Mouse (Mus musculus): ENCODE results near the gene Cep41.

Cep41 gene

GRCm38 (mm10) chr6:30711365-30711763, 17.8 kb upstream of the Cep41 start:
- in situ Hi-C loops (cut with MboI, MseI) = no loop called here

DNA sequence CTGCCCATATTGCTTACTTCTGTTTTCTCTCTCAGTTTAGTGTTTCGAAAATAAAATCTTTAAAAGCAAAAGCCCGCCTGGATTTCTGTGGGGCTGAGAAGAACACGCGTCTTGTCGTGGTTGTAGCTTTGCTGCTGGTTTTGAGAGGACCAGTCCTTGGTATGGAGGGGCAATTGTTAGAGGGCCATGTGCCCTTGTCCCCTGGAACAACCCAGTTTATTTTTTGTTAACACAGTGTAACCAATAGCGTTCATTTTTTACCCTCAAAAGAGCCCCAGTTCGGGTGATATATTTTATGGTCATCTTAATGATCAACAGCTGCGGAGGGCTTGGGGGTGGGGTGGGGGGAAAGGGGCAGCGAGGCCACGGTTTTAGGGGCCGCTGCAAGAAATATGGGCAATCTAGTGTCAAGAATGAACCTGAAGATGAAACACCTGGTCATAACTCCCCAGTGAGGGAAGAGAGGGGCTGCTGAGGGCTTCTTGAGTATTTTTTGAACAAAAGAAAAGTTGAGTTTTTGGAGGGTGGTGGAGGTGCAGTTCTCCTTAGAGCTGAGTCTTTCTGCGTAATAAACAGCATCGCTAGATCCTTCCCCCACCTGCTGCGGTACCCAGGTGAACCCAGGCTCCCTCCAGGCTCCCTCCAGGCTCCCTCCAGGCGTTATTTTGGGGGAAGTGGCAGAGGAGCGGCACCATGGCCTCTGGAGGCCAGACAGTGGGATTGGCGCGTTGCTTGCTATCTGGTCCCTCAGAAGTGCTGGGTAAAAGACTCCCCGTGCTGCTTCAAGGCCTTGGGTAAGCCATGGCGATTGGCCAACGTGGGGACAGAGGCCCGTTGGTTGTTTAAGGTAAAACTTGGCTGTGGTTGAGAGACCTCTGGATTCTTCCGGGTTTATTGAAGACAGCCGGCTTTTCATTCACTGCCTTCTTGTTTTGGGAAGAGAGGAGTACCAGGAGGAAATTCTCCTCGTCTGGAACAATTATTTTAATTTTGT, 17.1 kb upstream of the Cep41 start:
- in situ Hi-C loops (cut with MboI, MseI) = no loop called here

- in situ Hi-C loops (cut with MboI, MseI) = no loop called here
Observed at GRCm38 (mm10) chr6:30709115-30709514, 15.6 kb upstream of the Cep41 start.

GRCm38 (mm10) chr6:30703977-30704602, 10.5 kb upstream of the Cep41 start:
- in situ Hi-C loops (cut with MboI, MseI) = no loop called here

GRCm38 (mm10) chr6:30703476-30703875, 9.9 kb upstream of the Cep41 start:
- in situ Hi-C loops (cut with MboI, MseI) = no loop called here

DNA sequence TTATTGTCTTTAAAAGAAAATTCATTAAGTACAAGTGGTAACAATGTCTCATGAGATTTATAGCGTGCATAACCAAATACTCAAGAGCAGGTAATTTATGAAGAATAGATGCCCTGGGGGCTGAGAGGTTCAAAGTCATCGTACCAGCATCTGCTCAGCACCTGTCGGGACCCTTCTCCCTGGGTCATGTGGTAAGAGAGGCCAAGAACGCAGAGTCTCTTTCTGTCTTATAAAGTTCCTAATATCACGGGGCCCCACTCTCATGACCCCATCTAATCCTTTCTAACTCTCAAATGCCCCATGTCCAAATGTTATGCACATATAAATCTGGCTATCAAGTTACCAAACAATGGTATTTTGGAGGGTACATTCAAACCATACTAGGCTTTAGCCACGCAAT, 9.3 kb upstream of the Cep41 start:
- in situ Hi-C loops (cut with MboI, MseI) = no loop called here

- in situ Hi-C loops (cut with MboI, MseI) = no loop called here
Observed at GRCm38 (mm10) chr6:30700182-30700581, 6.6 kb upstream of the Cep41 start.

DNA sequence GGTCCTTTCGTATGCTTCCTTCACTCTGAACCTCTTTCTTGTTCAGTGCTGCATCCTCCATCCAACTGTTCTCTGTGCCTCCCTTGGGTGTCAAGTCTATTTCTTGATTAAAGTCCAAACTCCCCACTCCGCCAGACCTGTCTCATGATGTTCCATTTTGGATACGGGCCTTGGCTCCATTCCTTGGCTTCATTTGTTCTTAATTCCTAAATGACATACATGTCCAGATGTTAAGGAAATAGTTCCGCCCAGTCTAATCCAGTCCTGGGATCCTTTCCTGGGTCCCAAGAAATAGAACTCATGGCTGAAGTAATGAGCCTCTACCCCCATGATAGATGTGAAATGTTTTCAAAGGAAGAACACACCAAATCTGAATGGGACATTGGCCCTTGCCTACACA, 4.5 kb upstream of the Cep41 start:
- in situ Hi-C loops (cut with MboI, MseI) = loop anchor here (10.0 kb wide), 1 partner anchor 457 kb away; no protein-coding TSS in a partner anchor

- in situ Hi-C loops (cut with MboI, MseI) = loop anchor here (10.0 kb wide), 1 partner anchor 457 kb away; no protein-coding TSS in a partner anchor
Observed at GRCm38 (mm10) chr6:30697464-30697863, 3.9 kb upstream of the Cep41 start.

DNA sequence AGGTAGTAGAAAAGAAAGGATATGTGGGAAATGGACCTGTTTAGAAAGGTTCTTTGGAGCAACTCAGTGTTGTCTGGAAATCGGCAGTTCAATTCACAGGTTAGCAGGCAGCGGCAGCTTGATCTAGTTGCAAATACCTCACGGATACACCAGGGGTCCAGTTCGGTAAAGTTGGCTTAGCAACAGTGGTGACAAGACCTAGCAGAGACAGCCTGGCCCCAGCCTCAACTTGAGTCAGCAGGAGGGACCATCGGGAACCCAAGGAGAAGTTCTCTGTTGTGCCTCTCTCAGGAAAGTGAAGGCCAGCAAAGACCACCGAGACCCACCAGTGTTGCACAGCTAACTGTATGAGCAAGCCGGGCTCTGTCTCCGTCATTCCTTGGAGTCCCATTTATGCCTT, 1.6 kb upstream of the Cep41 start:
- in situ Hi-C loops (cut with MboI, MseI) = loop anchor here (10.0 kb wide), 1 partner anchor 460 kb away; no protein-coding TSS in a partner anchor

- in situ Hi-C loops (cut with MboI, MseI) = loop anchor here (10.0 kb wide), 1 partner anchor 461 kb away; no protein-coding TSS in a partner anchor
Observed at GRCm38 (mm10) chr6:30694209-30694608, 660 bp upstream of the Cep41 start.

- in situ Hi-C loops (cut with MboI, MseI) = loop anchor here (10.0 kb wide), 1 partner anchor 462 kb away; no protein-coding TSS in a partner anchor
Observed at GRCm38 (mm10) chr6:30692826-30693225, 723 bp downstream of the Cep41 start.

DNA sequence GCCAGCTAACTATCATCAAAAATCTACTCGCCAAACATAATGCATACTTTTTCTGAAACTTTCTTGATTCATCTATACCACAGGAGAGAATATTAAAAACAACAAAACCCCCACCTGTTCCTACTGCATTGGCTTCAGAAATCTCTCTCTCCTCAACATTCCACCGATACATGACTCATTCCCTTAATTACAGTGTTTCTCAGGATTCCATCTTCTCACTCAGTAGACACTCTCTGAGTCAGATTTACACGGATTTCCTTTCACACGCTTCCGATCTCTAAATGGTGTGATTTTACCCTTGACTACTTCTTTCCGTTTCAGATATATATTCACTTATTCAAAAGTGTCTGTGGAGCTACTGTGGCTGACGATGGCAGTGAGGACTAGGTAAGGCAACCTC, 6.4 kb downstream of the Cep41 start:
- in situ Hi-C loops (cut with MboI, MseI) = no loop called here

GRCm38 (mm10) chr6:30684570-30684969, 9.0 kb downstream of the Cep41 start:
- in situ Hi-C loops (cut with MboI, MseI) = no loop called here

DNA sequence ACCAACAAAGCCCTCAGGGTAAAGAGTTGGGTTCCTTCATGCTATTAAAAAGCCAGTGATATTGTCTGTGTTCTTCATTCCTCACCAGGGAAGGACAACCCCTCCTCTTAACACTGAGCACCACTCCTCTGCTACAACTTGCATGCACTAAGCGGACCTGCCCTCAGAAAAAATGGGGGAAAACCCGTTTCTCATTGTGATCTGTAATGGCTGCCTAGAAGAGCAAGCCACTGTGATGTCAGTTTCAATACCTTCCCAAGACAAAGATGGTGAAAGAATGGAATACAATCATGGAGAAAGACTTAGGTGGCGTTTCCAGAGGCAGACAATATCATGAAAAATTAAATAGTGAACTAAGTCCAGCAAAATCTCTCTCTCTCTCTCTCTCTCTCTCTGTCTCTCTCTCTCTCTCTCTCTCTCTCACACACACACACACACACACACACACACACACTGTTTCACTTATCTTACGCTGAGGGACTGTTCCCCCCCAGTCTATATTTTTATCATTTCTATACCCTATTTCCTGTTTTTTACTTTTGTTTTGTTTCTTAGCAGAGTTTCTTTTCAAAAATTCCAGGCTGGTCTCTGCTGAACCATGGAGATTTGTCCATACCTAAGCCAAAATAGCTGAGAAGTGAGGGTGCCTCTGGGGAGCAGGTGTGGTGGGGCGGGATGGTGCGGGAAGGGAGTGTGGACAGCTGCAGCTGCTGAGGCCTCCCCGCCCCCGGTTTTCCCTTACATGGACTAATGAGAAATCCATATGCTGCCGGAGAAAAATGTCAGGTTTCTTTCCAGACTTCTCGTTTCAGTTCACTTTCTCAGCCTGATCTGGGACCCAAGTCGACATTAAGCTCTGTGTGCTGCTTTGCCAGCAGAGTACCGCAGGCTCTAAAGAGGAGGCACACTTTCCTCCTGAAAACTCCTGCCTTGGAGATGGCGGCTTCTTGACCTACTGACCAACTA, 11.3 kb downstream of the Cep41 start:
- in situ Hi-C loops (cut with MboI, MseI) = no loop called here

- in situ Hi-C loops (cut with MboI, MseI) = no loop called here
Observed at GRCm38 (mm10) chr6:30680442-30680841, 13.1 kb downstream of the Cep41 start.

- in situ Hi-C loops (cut with MboI, MseI) = no loop called here
Observed at GRCm38 (mm10) chr6:30679567-30679966, 14.0 kb downstream of the Cep41 start.

GRCm38 (mm10) chr6:30678482-30678881, 15.1 kb downstream of the Cep41 start:
- in situ Hi-C loops (cut with MboI, MseI) = no loop called here

GRCm38 (mm10) chr6:30677591-30677990, 16.0 kb downstream of the Cep41 start:
- in situ Hi-C loops (cut with MboI, MseI) = no loop called here

DNA sequence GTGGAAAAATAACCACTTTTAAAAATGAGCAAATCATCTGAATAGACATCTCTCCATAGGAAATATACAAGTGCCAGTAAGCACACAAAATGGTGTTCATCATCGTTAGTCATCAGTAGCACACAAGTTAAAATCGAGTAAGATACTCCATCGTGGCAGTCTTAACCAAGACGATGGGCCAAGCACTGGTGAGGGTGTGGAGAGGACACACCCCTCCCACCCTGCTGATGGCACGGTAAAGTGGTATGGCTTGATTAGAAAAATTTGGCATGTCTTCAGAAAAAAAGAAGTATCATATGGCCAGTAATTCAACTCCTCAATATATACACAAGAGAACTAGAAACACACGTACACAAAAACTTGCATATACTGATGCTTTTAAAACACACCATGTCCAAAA, 17.0 kb downstream of the Cep41 start:
- in situ Hi-C loops (cut with MboI, MseI) = no loop called here

DNA sequence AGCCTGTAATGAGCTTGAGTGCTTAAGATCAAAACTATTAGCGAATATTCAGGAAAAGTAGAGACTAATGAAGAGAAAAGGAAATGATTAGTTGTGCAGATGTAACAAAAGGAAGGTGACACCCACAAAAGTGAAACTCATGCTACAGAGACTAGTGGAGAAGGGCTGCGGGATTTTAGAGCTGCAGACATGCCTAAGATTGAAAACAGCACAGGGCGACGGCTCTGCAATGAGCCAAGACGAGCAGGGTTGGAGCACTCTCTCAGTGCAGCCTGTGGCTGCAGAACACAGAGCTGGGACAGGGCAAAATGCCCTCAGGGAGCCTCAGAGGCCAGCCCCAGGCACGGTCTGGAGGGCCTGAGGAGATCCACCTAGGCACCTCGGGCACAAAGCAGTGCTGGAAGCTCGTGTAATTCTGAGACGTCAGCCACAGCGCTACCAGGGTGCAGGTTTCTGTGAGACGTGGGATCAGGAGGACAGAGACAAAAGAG, 18.2 kb downstream of the Cep41 start:
- in situ Hi-C loops (cut with MboI, MseI) = no loop called here
